Mouse (Mus musculus) cerebellum, postnatal 14 days (tissue): ENCODE results near the gene Fcrla.
"Not testable (repeated sequence)": the region's sequence is repeated elsewhere in the genome, so short reads cannot be mapped to it uniquely, and the experiment has no call there.

Source experiments
- DNase-seq, 2 experiments: peaks; one replicate each; pipeline ENCODE4 v3.0.0; 2021; ENCODE audit warnings: mixed read lengths in 2 of 2

The Fcrla gene

DNA sequence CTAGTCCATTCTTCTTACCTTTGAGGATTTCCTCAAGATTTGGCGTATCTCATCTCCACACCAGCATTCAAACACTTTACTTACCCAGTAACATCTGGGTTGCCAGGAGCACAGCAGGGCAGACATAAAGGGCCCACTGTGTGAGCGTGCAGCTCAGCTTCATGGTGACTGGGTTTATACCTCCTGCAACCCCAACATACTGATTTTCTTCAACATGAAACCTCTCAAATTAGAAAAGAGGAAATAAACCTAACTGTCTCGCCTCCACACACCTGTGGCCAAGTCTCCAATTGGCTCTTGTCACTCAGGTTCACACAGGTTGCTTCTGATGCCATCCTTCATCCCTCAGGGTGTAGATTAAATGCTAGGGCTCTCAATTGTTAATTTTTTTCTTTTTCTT, at the start of gene Fcrla:
Gene Fcrla, minus strand, starts transcription at position 206 of the 400 bp plus-strand sequence.
- DNase-seq, result no peak

DNA sequence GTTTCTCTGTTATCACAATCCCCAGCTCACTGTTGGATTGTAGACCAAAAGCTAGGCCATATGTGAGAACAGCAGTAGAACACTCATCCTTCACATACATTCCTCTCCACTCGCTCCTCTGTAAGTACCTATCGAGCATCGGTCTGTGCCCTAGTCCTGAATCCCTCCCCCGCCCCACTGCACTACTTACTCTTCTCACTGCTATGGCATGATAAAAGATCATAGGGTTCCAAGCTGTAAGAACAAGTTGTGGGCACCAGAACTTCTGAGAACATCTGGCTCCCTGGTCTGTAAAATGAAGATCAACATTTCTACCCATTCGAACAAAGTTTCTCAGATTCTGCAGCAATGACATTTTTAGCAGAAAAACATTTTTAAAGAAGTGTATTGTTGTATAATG, 49.1 kb upstream of the Fcrla start, which contains the start of gene Fcgr2b:
Gene Fcgr2b, minus strand, starts transcription at position 101 of the 400 bp plus-strand sequence.
- DNase-seq, result no peak

DNA sequence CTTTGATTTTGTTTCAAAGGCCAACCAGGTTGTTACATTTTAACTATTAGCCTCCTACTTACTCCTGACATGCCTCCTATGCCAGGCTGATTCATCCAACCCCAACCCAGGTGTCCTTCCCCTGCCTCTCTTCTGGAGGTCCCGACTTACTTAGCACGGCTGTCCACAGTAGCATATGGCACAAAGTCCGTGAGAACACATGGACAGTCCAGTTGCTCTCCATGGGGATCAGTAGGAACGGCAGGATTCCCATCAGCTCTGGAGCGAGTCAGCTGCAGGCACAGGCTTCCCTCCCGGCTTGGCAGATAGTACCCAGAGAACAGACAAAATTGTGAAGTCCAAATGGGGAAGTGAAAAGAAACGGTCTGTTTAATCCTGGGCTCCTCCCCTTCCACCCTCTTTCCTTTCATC, 48.4 kb upstream of the Fcrla start:
- peak; percentile 25 to 32 for DNase-seq

DNA sequence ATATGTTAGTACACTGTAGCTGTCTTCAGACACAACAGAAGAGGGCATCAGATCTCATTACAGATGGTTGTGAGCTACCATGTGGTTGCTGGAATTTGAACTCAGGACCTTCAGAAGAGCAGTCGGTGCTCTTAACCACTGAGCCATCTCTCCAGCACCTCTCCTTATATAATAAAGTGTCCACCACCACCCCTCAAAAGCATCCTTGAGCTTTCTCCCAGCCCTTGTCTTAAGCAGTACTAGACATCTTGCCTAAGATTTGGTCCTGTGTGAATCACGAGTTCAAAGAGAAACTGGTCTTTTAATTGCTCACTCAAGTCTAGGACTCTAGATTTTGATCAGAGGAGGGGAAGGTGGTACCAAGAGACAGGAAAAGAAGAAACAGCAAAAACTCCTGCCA, 48.0 kb upstream of the Fcrla start:
- DNase-seq, result not testable (repeated sequence)

DNA sequence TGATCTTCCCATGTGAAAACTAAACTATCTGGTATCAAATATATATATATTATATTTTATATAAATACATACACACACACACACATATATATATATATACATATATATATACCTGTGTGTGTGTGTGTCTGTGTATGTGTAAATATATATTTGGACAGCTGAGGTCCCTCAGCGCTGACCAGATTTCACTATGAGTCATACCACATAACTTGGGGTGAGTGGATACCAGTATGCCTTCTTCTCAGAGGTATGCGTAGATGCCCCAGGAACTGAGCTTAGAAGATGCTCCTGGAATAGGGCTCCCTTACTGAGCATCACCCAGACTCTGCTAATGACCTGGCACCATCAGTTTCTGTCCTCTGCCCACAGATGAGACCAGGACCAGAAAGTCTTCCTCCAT, 47.4 kb upstream of the Fcrla start:
- no peak for DNase-seq

DNA sequence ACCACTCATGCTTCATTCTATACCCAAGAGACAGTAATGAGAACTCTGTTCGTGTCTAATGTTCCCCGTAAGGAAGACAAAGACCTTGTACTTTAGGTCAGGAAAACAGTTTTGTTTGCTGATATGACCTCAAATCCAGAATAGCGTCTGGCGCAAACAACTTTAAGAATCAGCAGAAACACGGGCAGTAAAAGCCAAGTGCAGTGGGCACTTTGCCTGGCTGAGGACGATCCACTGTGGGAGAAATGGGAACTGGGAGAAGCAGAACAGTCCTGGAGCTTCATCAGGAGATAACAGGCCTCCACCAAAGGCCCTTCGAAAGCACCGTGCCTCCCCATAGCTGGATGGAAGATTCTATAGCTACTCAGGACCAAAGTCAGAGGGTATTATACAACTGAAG, 46.8 kb upstream of the Fcrla start:
- no peak for DNase-seq

DNA sequence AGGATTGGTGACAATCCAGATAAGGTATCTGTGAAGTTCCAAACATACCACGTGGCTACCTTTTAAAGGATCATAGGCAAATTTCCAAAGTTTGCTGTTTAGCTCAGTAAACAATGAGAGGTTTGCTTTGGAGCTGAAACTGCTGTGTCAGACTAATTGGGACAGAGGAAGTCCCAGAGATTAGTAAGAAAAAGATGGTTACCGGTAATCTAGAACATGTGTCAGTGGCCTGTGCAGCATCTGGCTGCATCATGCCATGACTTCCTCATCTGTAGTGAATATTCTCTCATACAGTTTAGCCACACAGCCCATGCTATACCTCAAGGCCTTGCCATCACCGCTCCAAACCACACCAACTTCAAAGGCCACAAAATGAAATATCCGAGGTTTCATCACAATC, 45.6 kb upstream of the Fcrla start:
- DNase-seq, result no peak

DNA sequence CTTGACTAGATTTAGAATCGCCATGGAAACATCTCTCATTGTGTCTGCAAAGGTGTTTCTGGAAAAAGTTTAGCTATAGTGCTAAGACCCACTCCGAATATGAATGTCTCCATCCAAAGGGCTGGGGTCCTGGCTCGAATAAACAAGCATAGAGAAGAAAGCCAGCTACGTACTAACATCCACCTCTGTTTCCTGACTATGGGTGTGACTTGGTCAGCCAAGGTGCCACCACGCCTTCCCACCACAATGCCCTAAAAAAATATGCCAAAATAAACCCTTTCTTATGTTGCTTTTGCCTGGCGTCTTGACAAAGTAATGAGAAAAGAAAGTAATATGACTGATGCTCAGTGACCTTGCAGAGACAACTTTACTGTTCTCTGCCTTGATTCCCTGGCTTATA, 45.1 kb upstream of the Fcrla start:
- DNase-seq, result no peak

DNA sequence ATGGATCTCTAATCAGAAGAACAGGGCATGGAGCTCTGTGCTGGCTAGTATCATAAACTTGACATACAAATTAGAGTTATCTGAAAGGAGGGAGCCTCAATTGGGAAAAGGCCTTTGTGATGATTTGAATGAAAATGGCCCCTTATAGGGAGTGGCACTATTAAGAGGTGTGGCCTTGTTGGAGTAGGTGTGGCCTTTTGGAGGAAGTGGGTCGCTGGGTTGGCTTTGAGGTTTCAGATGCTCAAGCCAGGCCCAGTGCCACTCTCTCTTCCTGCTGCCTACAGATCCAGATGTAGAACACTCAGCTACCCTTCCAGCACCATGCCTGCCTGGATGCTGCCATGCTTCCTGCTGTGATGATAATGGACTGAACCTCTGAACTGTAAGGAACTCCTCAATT, 41.2 kb upstream of the Fcrla start:
- DNase-seq, result no peak

DNA sequence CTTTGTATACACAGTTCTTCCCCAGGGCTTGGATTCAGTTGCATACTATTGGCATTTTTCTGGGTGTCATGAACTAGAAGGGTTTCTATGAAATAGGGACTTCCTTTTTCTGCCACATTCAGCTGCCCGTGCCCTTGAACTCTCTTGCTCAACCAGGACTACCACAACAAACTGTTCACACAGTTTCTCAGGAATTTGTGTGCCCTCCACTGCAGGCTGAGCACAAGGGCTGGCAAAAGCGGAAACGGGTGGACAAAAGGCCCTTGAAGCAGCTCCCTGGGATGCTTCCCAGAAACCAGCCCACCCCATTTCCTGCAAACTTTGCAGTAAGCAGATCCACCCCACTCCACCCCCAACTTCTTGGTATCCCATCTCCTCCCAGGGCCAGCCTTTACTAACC, 40.2 kb upstream of the Fcrla start:
- no peak for DNase-seq

DNA sequence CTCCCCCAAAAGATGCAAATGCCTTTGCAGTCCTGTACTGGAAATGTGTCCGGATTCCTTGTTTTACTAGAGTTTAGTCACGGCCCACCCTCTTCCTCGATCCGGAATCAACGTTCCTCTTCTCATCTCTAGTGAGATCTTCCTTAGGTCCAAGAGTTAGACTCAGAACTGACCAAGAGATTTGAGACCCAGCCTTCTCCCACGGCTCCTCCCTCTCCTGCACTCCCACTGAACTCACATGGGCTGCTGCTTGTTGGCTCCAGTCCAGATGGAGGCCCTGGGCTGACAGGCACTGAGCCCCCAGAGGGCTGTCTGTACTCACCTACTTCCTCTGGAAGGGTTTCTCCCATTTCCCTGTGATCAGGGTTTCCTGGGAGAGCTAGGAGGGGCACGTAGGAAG, 35.7 kb upstream of the Fcrla start:
- DNase-seq, result no peak

DNA sequence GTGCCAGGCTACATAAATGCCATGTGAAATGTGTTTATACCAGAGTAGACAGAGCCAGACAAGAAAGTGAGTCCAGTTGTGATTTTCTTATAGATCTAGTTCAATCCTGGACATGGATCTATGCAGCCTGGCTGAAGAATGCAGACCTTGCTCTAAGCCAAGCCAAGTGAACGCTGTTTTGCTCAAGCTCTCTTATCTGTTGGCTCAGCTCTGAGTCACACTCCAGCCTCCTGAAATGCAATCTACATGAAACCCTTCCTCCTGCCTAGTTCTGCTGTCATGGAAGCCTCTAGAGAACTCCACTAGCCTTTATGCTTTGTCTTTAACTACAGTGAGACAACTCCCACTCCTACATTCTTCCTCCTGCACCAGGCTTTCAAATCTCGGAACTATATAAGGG, 34.9 kb upstream of the Fcrla start:
- DNase-seq, result no peak

DNA sequence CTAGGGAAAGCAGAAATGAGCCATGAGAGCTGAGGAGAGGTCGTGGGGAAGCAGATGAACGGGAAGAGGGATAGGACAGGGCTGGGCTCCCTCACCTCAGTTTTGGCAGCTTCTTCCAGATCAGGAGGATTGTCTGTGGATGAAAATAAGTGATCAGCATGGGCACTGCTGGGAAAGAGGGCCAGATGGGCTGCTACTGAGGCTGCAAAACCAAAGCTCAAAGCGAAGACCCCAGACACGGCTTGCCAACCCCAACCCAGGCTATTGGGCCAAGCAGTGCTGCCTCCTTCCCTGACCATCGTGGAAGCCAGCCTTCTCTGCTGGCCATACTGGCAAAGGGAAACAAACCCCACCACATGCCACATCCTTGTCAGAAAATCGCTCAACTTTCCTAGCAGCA, 33.7 kb upstream of the Fcrla start:
- peak; percentile 56 to 59 for DNase-seq

DNA sequence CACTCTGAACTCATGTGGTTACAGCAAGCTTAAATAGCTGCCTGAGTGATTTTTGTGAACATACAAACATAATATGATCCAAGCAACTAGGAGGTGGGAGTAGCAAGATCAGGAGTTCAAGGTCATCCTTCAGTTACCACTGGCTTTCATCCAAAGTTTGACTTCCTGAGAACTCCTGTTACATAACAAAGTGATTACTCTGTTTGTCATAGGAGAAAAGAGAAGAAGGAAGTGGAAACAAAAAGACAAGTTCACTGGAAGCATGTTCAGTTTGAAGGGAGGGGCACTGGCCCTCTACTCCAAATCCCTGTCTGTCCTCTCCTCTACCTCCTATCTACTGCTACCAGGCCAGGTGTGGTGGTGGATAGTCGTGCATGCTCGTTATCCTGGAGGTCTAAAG, 32.4 kb upstream of the Fcrla start:
- no peak for DNase-seq

DNA sequence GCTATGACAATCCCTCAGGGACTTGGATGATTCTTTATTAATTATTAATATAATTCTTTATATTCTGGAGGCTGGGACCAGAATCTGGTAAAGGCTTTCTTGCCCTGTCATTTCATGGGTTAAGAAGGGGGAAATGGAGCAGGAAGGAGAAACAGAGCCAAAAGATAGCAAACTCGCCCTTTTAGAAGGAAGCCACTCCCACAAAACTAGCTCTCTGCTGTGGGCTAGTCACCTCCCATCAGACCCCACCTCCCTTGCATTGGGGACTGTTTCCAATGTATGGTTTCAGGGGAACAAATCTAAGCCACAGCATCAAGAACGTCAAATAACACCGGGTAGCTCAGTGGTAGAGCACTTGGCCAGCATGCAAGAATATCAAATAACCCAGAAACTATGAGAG, 30.8 kb upstream of the Fcrla start:
- no peak for DNase-seq

DNA sequence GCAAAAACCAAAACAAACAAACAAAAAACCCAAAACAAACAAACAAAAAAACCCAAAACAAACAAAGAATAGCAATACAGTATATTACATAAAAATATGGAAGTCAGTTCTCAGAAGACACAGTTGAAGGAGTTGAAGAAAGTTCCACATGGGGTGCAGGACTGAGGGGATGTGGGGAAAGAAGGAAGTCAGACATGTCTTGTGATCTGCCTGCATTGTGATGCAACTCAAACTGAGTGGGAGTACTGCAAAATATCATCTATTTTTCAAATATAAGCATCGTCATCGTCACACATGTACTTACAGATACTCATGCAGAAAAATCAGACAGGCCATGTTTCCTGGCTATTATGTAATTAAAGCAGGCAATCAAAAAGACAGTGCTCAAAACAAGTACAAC, 25.8 kb upstream of the Fcrla start:
- DNase-seq, result no peak

DNA sequence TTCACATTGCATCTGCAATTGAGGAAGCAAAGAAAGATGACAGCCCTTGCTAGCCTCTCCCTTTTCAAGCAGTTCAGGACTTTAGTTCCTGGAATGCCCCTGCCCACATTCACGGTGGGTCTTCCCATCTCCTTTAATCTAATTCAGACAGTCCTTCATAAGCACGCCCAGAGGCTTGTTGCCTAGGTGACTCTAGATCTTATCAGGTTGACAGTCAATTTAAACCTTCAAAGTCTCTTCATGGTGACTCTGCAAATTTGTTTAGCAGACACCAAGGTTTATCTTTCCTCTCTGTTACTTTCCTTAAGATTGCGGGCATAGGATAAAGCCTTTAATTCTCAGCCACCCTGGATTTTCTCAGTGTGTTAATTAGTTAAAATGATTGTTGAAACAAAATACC, 23.4 kb upstream of the Fcrla start:
- DNase-seq, result no peak

DNA sequence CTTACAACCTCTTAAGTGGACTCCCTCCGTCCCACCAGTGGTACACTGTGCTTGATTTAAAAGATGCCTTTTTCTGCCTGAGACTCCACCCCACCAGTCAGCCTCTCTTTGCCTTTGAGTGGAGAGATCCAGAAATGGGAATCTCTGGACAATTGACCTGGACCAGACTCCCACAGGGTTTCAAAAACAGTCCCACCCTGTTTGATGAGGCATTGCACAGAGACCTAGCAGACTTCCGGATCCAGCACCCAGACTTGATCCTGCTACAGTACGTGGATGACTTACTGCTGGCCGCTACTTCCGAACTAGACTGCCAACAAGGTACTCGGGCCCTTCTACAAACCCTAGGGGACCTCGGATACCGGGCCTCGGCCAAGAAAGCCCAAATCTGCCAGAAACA, 17.5 kb upstream of the Fcrla start:
- not testable (repeated sequence) for DNase-seq

DNA sequence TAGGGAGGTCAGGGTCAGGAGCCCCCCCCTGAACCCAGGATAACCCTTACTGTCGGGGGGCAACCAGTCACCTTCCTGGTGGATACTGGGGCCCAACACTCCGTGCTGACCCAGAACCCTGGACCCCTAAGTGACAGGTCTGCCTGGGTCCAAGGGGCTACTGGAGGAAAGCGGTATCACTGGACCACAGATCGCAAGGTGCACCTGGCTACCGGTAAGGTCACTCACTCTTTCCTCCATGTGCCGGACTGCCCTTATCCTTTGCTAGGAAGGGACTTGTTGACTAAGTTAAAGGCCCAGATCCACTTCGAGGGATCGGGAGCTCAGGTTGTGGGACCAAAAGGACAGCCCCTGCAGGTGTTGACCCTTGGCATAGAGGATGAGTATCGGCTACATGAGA, 16.8 kb upstream of the Fcrla start:
- not testable (repeated sequence) for DNase-seq

DNA sequence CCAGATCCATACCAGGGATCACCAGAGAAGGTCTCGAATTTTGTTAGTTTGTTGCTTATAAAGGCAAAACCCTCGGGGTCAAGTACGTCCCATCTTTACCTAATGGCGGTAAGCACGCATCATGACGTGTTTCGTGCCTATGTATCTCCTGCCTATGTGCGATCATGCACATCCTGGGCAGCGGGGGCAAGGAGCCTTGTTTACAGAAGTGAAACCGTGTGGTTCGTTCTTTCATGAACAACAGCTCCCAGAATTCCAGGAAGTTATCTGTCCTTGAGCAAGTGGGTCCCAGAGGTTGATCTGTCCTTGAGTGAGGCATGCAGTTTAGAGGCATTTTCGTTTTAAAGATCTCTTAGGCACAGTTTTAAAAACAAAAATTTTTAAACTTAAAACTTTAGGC, 11.9 kb upstream of the Fcrla start:
- DNase-seq, result no peak

DNA sequence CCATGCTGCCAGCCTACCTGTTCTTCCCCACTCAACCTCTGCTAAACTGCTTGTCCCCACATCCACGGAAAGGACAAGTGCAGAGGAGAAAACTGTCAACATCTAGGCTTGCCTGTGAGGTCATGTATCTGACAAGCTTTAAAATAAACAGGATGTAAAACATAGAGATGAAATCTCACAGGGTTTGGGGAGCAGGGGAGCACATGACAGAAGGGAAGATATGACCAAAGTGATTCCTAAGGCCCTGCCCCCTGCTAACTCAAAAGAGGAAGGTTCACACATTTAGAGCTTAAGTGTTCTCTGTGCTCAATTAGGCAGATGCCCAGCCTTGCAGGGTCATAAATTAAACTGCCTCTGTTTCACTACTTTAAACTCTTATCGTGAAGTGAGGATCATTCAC, 7.0 kb upstream of the Fcrla start:
- no peak for DNase-seq

DNA sequence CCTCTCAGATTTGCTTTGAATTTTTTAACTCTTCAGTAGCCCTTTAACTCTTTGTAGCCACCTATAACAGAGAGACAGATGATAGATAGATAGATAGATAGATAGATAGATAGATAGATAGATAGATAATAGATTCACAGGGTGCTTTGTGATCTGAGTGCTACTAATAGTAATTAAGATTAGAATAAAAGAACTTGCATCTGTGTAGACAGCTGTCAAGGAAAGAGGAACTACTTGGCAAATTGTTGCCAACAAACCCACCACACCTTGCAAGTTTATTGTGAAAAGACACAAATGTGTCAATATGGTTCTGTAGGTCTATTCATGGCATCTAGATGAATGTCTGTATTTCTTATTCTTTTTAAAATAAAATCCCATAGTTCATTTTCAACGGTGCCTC, 6.6 kb upstream of the Fcrla start:
- no peak for DNase-seq

DNA sequence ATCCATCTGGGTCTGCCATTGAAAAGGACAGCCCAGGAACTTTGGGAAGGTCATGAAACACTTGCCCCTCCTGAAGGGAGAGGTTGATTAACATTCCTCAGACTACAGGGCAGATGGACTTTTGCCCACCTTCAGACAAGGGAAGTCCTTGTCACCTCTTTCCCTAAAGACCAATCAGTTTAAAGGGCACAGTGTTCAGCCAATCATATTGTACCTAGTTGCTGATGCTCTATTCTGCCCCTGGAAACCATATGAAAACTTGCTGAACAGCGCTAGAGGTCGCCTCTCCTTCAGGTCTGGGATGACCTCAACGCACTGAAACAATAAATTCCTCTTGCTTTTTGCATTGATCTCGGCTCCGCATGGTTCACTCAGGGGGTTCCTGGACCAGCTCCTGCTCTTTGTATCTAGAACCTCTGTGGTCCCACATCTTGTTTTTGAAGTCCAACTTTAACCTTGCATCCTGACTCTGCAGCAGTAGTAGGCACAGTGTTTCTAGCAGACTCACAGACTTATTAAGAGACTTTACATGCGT, 6.1 kb upstream of the Fcrla start:
- DNase-seq, result no peak

DNA sequence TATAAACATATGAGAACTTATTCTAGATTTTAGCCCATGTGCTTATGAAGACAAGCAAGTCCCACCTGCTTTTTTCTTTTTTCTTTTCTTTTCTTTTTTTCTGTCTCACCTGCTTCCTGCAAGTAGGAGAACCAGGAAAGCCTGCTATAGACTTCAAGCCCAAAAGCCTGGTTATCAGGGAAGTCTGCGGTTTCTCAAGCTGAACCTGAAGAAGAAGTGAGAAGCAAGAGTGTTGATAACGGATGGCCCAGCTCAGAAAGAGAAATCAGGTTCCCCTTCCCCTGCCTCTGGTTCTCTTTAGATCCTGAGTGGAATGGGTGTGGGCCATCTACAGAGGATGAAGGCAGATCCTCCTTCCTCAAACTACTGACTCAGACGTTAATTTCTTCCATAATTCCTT, 4.7 kb upstream of the Fcrla start:
- DNase-seq, result no peak

DNA sequence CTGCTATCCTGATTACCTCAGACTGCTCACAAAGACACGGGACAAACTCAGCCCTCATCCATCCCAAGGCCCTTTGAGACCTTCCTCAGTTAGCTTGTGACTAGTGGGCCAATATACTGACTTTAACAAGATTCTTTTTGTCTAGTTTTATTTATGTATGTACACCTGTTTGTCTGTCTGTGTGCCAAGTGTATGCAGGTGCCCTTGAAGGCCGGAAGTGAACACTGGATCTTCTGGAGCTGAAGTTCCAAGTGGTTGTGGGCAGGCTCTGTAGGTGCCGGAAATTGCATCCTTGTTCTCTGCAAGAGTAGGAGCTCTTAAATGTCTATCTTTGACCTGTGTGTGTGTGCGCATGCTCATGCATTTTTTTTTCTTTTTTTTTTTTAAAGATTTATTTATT, 1.9 kb upstream of the Fcrla start:
- DNase-seq, result no peak

DNA sequence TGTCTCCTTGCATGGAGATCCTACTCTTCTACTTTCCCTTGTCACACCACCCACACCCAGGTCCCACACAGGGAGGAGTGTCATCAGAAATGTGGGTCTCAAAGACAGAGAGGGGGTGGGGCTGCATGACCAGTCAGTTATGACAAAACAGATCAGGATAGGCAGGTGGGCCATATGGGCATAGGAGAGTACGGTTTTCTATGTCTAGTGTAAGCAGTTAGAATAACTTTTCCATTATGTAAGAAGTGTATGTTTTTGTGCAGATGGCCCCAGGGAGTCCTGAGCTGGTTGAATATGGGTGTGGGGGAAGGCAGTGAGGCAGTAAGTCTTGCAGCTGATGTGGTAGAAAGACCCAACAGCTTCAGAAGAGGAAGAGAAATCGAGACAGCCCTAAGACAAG, 1.1 kb upstream of the Fcrla start:
- no peak for DNase-seq
